Mouse (Mus musculus) hindbrain, embryonic 16.5 days (tissue): ENCODE measurements around the gene Tmem223. TPM values are rescaled to one million over a fixed set of nuclear protein-coding genes. Genes with fewer than 3 reads are reported as not detected.
A peak's percentile ranks its signal among the peaks of the same experiment; 100 is the strongest.

Experiments
- ATAC-seq: fragments of 200-750 bp; cut with Nextera tagmentation; 2 replicates; pipeline ENCODE4 v1.8.0; 2017; ENCODE audit warnings: moderate TSS enrichment, moderate library complexity
- H3K27ac ChIP-seq: fragments of 300-500 bp; sonication (generic); 2 replicates; pipeline ENCODE4 v1.5.1; 2014; ENCODE audit warnings: low read depth, mild to moderate bottlenecking, control low read depth, low read length, moderate library complexity
- H3K27me3 ChIP-seq: fragments of 300-500 bp; sonication (generic); replicated peaks from 2 replicates; pipeline ENCODE4 v1.6.1; 2014; ENCODE audit warnings: low read length; ENCODE audit not compliant: control insufficient read depth, insufficient read depth
- H3K36me3 ChIP-seq: fragments of 300-500 bp; sonication (generic); 2 replicates; pipeline ENCODE4 v1.6.1; 2014; ENCODE audit warnings: mild to moderate bottlenecking, low read length, moderate library complexity, mixed read lengths; ENCODE audit not compliant: control insufficient read depth, insufficient read depth
- H3K4me1 ChIP-seq: fragments of 300-500 bp; sonication (generic); 2 replicates; pipeline ENCODE4 v1.6.1; 2014; ENCODE audit warnings: low read depth, low read length; ENCODE audit not compliant: control insufficient read depth, insufficient read depth
- H3K4me2 ChIP-seq: fragments of 300-500 bp; sonication (generic); 2 replicates; pipeline ENCODE4 v1.6.1; 2014; ENCODE audit warnings: mild to moderate bottlenecking, low read length, control low read depth, moderate library complexity
- H3K4me3 ChIP-seq: fragments of 300-500 bp; sonication (generic); 2 replicates; pipeline ENCODE4 v1.5.1; 2014; ENCODE audit warnings: mild to moderate bottlenecking, low read length, control low read depth, moderate library complexity
- H3K9ac ChIP-seq: fragments of 300-500 bp; sonication (generic); 2 replicates; pipeline ENCODE4 v1.6.1; 2014; ENCODE audit warnings: low read depth, mild to moderate bottlenecking, control low read depth, low read length, moderate library complexity
- H3K9me3 ChIP-seq: fragments of 300-500 bp; sonication (generic); 2 replicates; pipeline ENCODE4 v1.6.1; 2014; ENCODE audit warnings: mild to moderate bottlenecking, low read length, moderate library complexity; ENCODE audit not compliant: control insufficient read depth
- WGBS: fragments of 180-500 bp; shearing (Covaris S2); extraction: QIAGEN DNeasy Blood & Tissue Kit; methylation state at CpG from one replicate; pipeline ENCODE4 v1.1.7; 2014; 5-methylcytosine and 5-hydroxymethylcytosine counted together
- polyA plus RNA-seq: library from polyadenylated mRNA; unstranded; fragments of >200 nt; fragmentation: Nextera tagmentation; extraction: Ambion mirVana; gene quantifications from 2 replicates; pipeline ENCODE4 v1.2.1, GENCODE M21; 2015

The Tmem223 gene
- polyA plus RNA-seq, 1 experiment from 2014 or later, result 200 TPM

GRCm38 (mm10) chr19:8740603-8741002 is 30.2 kb upstream of the Tmem223 start, which contains the start of gene 1700092M07Rik:
TSS of gene 1700092M07Rik (plus strand) at chr19:8740718.
- peaks cover 33% of the 10 kb centered on the region for H3K36me3 ChIP-seq
- H3K27ac ChIP-seq, result peak within 1 kb of the TSS; percentile 96
- peaks cover 18% of the 10 kb centered on the region for H3K4me1 ChIP-seq
- 65% methylated on average over 14 of the region's 14 CpGs for WGBS
- H3K9ac ChIP-seq, result peak within 1 kb of the TSS; percentile 76
- no peaks in the 10 kb centered on the region for H3K9me3 ChIP-seq
- no peaks in the 10 kb centered on the region for H3K27me3 ChIP-seq
- H3K4me2 ChIP-seq, result peak within 1 kb of the TSS; percentile 57
- H3K4me3 ChIP-seq, result peak within 1 kb of the TSS; percentile 94
- ATAC-seq, result no peak

GRCm38 (mm10) chr19:8741243-8741869 is 29.4 kb upstream of the Tmem223 start, which contains the start of gene Stx5a:
TSS of gene Stx5a (plus strand) at chr19:8741413.
- ATAC-seq, result peak; percentile 99
- Histone ChIP-seq H3K4me3 (peak within 1 kb of the TSS; percentile 94), H3K27ac (peak within 1 kb of the TSS; percentile 96), H3K4me1 (peaks cover 18% of the 10 kb centered on the region), H3K27me3 (no peaks in the 10 kb centered on the region), H3K9ac (peak within 1 kb of the TSS; percentile 85), H3K36me3 (peaks cover 33% of the 10 kb centered on the region), H3K4me2 (peak within 1 kb of the TSS; percentile 85), H3K9me3 (no peaks in the 10 kb centered on the region)
- under 1% methylated on average over 36 of the region's 36 CpGs for WGBS

DNA sequence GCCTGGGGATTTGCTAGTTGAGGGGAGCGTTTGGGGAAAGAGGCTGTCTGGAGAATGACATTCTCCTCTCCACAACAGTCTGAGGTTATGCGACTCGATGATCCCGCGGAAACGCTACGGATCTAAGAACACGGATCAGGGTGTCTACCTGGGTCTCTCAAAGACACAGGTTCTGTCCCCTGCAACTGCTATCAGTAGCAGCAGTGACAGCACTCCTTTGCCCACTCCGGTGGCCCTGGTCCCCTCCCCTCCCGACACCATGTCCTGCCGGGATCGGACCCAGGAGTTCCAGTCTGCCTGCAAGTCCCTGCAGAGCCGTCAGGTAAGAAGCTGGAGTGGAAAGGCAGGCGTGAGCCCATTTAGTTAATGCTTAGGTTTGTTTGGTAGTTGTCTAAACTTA is 28.6 kb upstream of the Tmem223 start:
- Histone ChIP-seq H3K36me3 (peaks cover 33% of the 10 kb centered on the region), H3K9ac (peak overlapping the region; percentile 85), H3K4me2 (peak overlapping the region; percentile 85), H3K27ac (peak overlapping the region; percentile 79; the same call in 1 of the 2 replicates), H3K4me1 (peaks cover 18% of the 10 kb centered on the region), H3K4me3 (peak overlapping the region; percentile 94), H3K27me3 (no peaks in the 10 kb centered on the region), H3K9me3 (no peaks in the 10 kb centered on the region)
- no peak for ATAC-seq
- 16% methylated on average over 14 of the region's 14 CpGs for WGBS

DNA sequence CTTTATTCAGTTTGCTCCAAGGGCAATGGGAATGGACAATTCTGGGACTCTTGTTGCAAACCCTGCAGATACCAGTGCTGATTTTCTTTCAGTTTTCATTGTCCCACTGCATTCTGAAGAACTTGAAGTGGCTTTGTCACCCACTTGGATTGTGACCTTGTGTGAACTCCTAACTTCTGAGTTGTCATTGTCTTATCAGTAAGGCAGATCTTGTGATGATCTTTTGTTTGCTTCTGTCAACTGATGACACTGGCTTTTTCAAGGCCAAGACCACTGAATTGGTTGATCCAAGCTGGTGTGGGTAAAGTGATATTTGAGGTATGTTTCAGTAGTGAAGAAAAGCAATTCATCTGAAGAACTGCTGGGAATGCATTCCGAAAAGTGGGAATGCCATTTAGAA is 25.4 kb upstream of the Tmem223 start:
- no peak overlapping the region for H3K27ac ChIP-seq
- H3K9ac ChIP-seq, result no peak overlapping the region
- no peak overlapping the region for H3K4me3 ChIP-seq
- peaks cover 18% of the 10 kb centered on the region for H3K4me1 ChIP-seq
- WGBS, result 85% methylated on average over 1 of the region's 1 CpGs
- no peak for ATAC-seq
- peaks cover 28% of the 10 kb centered on the region for H3K36me3 ChIP-seq
- no peaks in the 10 kb centered on the region for H3K27me3 ChIP-seq
- H3K9me3 ChIP-seq, result no peaks in the 10 kb centered on the region
- H3K4me2 ChIP-seq, result no peak overlapping the region

- Histone ChIP-seq H3K4me3 (no peak overlapping the region), H3K4me1 (peaks cover 8% of the 10 kb centered on the region), H3K9ac (no peak overlapping the region), H3K9me3 (no peaks in the 10 kb centered on the region), H3K4me2 (no peak overlapping the region), H3K36me3 (peaks cover 38% of the 10 kb centered on the region), H3K27ac (no peak overlapping the region), H3K27me3 (no peaks in the 10 kb centered on the region)
- WGBS, result 72% methylated on average over 2 of the region's 2 CpGs
- no peak for ATAC-seq
Observed at GRCm38 (mm10) chr19:8747368-8747767, 23.4 kb upstream of the Tmem223 start.

- no peaks in the 10 kb centered on the region for H3K27me3 ChIP-seq
- 75% methylated on average over 3 of the region's 3 CpGs for WGBS
- no peak overlapping the region for H3K4me3 ChIP-seq
Observed at GRCm38 (mm10) chr19:8755652-8756051, 15.1 kb upstream of the Tmem223 start.

GRCm38 (mm10) chr19:8756635-8757387 is 14.0 kb upstream of the Tmem223 start, which contains the start of gene Nxf1:
TSS of gene Nxf1 (plus strand) at chr19:8757073.
- Histone ChIP-seq H3K27me3 (no peaks in the 10 kb centered on the region), H3K4me3 (peak within 1 kb of the TSS; percentile 86), H3K27ac (peak within 1 kb of the TSS; percentile 86), H3K9me3 (no peaks in the 10 kb centered on the region), H3K4me2 (peak within 1 kb of the TSS; percentile 72), H3K36me3 (peaks cover 12% of the 10 kb centered on the region), H3K4me1 (peaks cover 21% of the 10 kb centered on the region), H3K9ac (peak within 1 kb of the TSS; percentile 99)
- WGBS, result under 1% methylated on average over 75 of the region's 75 CpGs
- peak; percentile 95 for ATAC-seq

More at GRCm38 (mm10) chr19:8755652-8756051, 15.1 kb upstream of the Tmem223 start:
- Histone ChIP-seq H3K9ac (no peak overlapping the region), H3K4me2 (peak overlapping the region; percentile 72), H3K36me3 (peaks cover 20% of the 10 kb centered on the region), H3K27ac (no peak overlapping the region), H3K4me1 (peaks cover 21% of the 10 kb centered on the region), H3K9me3 (no peaks in the 10 kb centered on the region)
- no peak for ATAC-seq

DNA sequence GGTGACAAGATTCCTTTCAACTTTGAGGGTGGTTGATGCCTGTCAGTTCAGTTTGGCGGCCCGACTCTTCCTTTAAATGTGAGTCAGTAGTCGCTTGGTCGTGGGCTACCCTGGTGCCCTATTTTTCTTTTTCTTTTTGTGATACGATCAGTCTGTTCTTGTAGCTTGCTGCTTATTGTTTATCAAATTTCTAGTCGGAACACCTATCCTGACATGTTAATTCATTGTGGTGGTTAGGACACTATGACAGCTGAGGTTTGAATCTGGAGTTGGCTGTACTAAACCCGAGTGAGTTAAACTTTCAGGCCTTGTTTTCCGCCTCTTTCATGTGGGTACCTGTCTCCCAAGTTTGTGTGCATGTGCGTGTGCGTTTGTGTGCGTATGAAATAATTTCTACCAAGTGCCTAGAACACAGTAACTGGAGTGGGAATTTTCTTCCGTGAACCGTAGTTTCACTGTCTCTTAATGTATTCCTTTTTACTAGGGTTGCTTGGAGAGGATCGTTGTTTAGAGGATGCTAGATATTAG is 13.3 kb upstream of the Tmem223 start:
- ATAC-seq, result no peak
- Histone ChIP-seq H3K4me2 (peak overlapping the region; percentile 72), H3K9ac (peak overlapping the region; percentile 99), H3K36me3 (peaks cover 9% of the 10 kb centered on the region), H3K27me3 (no peaks in the 10 kb centered on the region), H3K4me3 (peak overlapping the region; percentile 86), H3K9me3 (no peaks in the 10 kb centered on the region), H3K4me1 (peaks cover 21% of the 10 kb centered on the region), H3K27ac (peak overlapping the region; percentile 85)
- 5% methylated on average over 14 of the region's 14 CpGs for WGBS

GRCm38 (mm10) chr19:8758899-8759298 is 11.9 kb upstream of the Tmem223 start:
- no peaks in the 10 kb centered on the region for H3K9me3 ChIP-seq
- H3K4me2 ChIP-seq, result no peak overlapping the region
- no peak overlapping the region for H3K4me3 ChIP-seq
- no peak overlapping the region for H3K9ac ChIP-seq
- no peaks in the 10 kb centered on the region for H3K27me3 ChIP-seq
- ATAC-seq, result no peak
- no peak overlapping the region for H3K27ac ChIP-seq
- peaks cover 10% of the 10 kb centered on the region for H3K36me3 ChIP-seq
- 90% methylated on average over 2 of the region's 2 CpGs for WGBS
- H3K4me1 ChIP-seq, result peaks cover 21% of the 10 kb centered on the region
